ENCODE assay signal across 7 mouse cellular contexts in genomic region chr10:29535546-29536260, GRCm38 (mm10). TPM values are rescaled to one million over a fixed set of nuclear protein-coding genes. Genes with fewer than 3 reads are reported as not detected.
DNase-seq lines count a peak whose midpoint lies in the region; ATAC-seq and TF ChIP-seq lines count a peak whose summit lies in the region.

Gene Rspo3, minus strand, starts transcription at chr10:29535867.

- H3K4me1 ChIP-seq in embryonic fibroblast, embryonic 13.5 days (ENCODE audit: control insufficient read depth, insufficient read depth, low read length): no peaks in the 10 kb centered on the region

- H3K27ac ChIP-seq in embryonic fibroblast, embryonic 13.5 days (ENCODE audit: insufficient read depth, low read length): no peak within 1 kb of the TSS

- peak within 1 kb of the TSS; percentile 78 for H3K4me3 ChIP-seq in embryonic fibroblast, embryonic 13.5 days (ENCODE audit: insufficient read depth, low read length)

- TF ChIP-seq POLR2A in embryonic fibroblast, embryonic 13.5 days (IDR thresholded peaks at IDR 0.05; ENCODE audit: low read depth, low read length): peak; percentile 55

- intact Hi-C loops in heart, postnatal 14 days (cut with DNase I): loop anchor here (2.0 to 10.0 kb wide), 2 partner anchors 269 to 1189 kb away; no protein-coding TSS in a partner anchor

- 0 out of 2 replicates have a peak, but pooled peaks have one; percentile 27 for ATAC-seq in megakaryocyte, adult 5-6 weeks (ENCODE audit: poor library complexity, severe bottlenecking)

- TF ChIP-seq CTCF in embryonic fibroblast, embryonic 13.5 days (IDR thresholded peaks at IDR 0.05; ENCODE audit: borderline replicate concordance, insufficient read depth, low read length): no peak

- peak; percentile 67 for DNase-seq in MN1 (ENCODE audit: low spot score)
- no peak for DNase-seq in adrenal gland, postnatal 4 days (ENCODE audit: low spot score in 2 of 2)
- peak; percentile 29 to 37 for DNase-seq in heart, postnatal 14 days
- peak; percentile 51 to 66 for DNase-seq in layer of hippocampus, postnatal 10 days (ENCODE audit: low spot score in 2 of 2)
- peak; percentile 40 for DNase-seq in right cerebral cortex, postnatal 14 days

RNA-seq across cellular contexts. Expression of gene Rspo3, which starts in this region (rescaled TPM):
- total RNA-seq in adrenal gland, postnatal 4 days (2021): 10 to 100 TPM; 13.0 to 13.2 TPM
- 7.3 and 19.2 TPM in 2 replicates for polyA plus RNA-seq in embryonic fibroblast, embryonic 13.5 days (2011; ENCODE audit: insufficient read length, low read depth, missing spikeins)
- total RNA-seq in heart, postnatal 14 days (2021): under 1 TPM; 0.22 to 0.36 TPM
- total RNA-seq in layer of hippocampus, postnatal 10 days (2021): 10 to 100 TPM in 1 of 2 experiments, 1 to 10 TPM in 1; 9.1 to 10.8 TPM
- not detected in 2 replicates for total RNA-seq in megakaryocyte, adult 5-6 weeks (2015)
- 0.18 TPM in 1 of 2 replicates, not detected in the other for total RNA-seq in megakaryocyte, adult 5-6 weeks (2017)

Comparison
In these comparisons a context has a peak if more than half of its experiments do, and no peak if none do; other contexts are left out.
1. RNA of gene Rspo3 (total RNA-seq): 13.0 to 13.2 TPM in adrenal gland, postnatal 4 days and 9.1 to 10.8 TPM in layer of hippocampus, postnatal 10 days; 0.22 to 0.36 TPM in heart, postnatal 14 days and 0.18 TPM in megakaryocyte, adult 5-6 weeks; every median in the first group is over 4 times any median in the second.
2. Peak in DNase-seq in heart, postnatal 14 days; RNA of the gene not detected or under 1 TPM.
3. Peak in ATAC-seq in megakaryocyte, adult 5-6 weeks; RNA of the gene not detected or under 1 TPM.
4. DNase-seq: peak in MN1 (single experiment), layer of hippocampus, postnatal 10 days (2 of 2) and right cerebral cortex, postnatal 14 days (single experiment); none in adrenal gland, postnatal 4 days (0 of 2).